Mouse (Mus musculus): Measurements from ENCODE around the gene Dpp6.

- TF ChIP-seq CTCF (IDR thresholded peaks at IDR 0.05; ENCODE audit: low read depth, low read length) (no peak), GATA1 (IDR thresholded peaks at IDR 0.05; ENCODE audit: borderline replicate concordance, low read length) (no peak), POLR2AphosphoS5 (IDR thresholded peaks at IDR 0.05; ENCODE audit: insufficient replicate concordance, low read depth, low read length) (no peak), TAL1 (conservative IDR thresholded peaks at IDR 0.05; ENCODE audit: low read depth, low read length) (no peak), GATA2 (IDR thresholded peaks at IDR 0.05; ENCODE audit: borderline replicate concordance, low read depth, low read length) (no peak)
Observed at GRCm38 (mm10) chr5:27656101-27656500, 839.1 kb downstream of the Dpp6 start.

All from G1E (cell line).